Mouse (Mus musculus): Measurements from ENCODE around the gene Gpr37l1.
A peak's percentile ranks its signal among the peaks of the same experiment; 100 is the strongest.
"Not testable (repeated sequence)": the region's sequence is repeated elsewhere in the genome, so short reads cannot be mapped to it uniquely, and the experiment has no call there.

Gene Gpr37l1

GRCm38 (mm10) chr1:135167435-135167834 is at the start of gene Gpr37l1:
Gene Gpr37l1, minus strand, starts transcription at chr1:135167681.
- no peak for DNase-seq (ENCODE audit: low spot score)

DNA sequence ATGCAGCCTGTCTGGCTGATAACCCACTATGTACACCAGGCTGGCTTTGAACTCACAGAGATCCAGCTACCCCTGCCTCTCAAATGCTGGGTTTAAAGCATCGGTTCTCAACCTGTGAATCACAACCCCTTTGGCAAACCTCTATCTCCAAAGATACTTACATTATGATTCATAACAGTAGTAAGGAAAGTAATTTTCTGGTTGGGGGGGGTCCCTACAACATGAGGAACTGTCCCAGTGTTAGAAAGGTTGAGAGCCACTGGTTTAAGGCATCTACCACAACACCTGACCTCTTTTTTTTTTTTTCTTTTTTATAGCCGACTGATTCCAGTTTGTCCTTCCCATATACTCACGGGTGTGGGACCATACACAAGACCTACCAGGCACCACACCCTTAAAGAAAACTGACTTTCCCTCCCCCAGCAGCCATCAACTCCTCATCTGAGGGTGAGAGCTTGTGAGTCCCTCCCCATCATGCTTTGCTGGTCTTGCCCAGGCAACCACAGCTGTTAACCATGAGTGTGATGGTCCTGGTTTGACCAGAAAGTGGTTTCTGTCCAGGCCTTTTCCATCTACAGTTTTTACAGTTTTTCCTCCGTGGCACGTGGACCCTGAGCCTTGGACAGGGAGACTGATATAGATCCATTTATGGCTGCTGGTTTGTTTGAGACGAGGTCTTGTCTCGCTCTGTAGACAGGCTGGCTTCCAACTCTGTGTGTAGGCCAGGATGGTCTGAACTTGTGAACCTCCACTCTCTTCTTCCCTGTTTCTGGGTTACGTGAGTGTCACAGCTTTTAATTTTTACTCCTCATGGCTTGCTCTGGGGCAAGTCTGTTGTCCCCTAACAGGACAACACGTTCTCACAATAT is 46.5 kb upstream of the Gpr37l1 start:
- DNase-seq (ENCODE audit: low spot score) = no peak

GRCm38 (mm10) chr1:135210421-135210820 is 42.9 kb upstream of the Gpr37l1 start:
- no peak for DNase-seq (ENCODE audit: low spot score)

- DNase-seq (ENCODE audit: low spot score) = no peak
Measured at GRCm38 (mm10) chr1:135208716-135209115, 41.2 kb upstream of the Gpr37l1 start.

DNA sequence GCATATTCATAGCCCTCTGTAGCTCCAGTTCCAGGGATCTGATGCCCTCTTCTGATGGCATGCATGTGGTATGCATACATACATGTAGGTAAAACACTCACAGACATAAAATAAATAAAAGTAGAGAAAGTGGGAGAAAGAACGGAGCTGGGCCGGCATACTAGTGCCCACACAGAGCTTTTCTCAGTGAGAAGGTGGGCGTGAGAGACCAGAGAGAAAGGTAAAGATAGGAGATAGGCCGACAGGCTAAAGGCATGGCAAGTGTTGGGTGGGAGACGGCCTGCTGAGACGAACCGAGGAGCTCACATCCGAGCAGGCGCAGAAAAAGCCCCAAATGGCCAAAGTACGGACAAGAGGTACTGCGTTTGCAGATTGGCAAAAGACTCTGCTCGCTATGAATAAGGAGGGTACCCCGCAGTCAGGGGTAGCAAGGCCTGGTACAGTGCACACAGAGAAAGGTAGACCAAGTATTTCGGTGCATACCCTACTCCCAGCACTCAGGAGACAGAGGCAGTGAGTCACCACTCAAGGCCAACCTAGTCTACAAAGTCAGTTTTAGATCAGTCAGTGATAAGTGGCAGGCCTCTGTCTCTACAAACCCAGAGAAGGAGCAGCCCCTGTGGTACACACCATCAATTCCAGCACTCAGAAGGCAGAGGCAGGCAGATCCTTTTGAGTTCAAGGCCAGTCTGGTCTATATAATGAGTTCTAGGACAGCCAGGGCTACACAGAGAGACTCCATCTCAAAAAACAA is 39.3 kb upstream of the Gpr37l1 start:
- no peak for DNase-seq (ENCODE audit: low spot score)

- no peak for DNase-seq (ENCODE audit: low spot score)
Measured at GRCm38 (mm10) chr1:135205257-135205656, 37.8 kb upstream of the Gpr37l1 start.

- DNase-seq (ENCODE audit: low spot score) = no peak
Measured at GRCm38 (mm10) chr1:135204196-135205126, 37.0 kb upstream of the Gpr37l1 start.

- DNase-seq (ENCODE audit: low spot score) = no peak
Measured at GRCm38 (mm10) chr1:135200400-135200799, 32.9 kb upstream of the Gpr37l1 start.

DNA sequence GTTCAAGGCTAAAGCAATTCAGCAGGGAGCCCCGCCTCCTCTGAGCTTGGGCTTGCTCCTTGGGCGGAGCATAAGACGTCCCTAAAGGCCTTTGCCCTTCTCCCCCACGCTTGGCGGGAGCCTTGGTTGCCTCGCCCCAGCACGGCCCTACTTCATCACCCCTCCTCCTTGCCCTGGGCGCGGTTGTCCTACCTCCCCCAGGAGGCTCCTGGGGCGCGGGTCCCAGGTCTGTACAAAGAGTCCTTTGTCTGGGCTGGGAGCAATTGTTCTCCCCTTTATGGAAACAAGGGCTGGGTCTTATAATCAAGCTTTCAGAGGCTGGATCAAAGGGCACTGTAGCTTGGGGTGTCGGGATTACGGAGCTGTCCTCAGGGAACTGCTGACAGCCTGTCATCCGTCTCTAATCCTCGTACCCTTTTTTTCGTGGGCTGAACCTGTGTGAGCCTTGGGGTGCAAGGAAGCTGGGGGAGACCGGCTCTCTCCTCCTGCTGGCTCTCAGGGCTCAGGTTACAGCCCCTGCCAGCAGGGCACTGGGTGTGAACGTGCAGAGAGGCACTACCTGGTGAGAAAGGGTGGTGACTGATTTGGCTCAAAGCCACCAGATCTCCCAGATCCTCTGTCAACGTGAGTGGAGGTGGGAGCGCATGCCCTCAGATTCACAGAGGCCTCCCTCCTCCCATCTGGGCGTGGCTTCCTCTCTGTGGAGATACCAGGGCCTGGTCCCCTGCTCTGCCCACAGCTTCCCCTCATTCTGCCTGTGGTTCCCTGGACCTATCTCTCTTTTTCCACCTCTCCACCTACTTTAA is 31.7 kb upstream of the Gpr37l1 start:
- peak; percentile 46 for DNase-seq (ENCODE audit: low spot score)

DNA sequence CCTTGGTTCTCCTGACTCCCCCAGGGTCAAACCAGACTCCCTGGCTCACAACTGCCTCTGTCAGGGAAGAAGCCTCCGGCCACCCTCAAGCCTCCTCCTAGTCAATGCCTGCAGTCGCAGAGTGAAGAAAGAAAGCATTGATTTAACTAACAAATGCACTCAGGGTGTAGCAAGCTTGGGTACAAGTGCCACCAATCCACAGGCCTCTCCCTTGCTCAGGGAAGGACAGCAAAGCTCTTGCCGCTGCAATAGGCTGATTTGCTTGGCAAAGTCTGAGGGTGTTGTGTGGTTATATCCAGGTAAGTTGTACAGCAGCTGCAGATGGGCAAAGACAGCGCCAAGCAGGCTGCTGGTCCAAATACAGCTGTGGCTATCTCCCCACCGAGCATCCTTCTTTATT is 30.9 kb upstream of the Gpr37l1 start:
- no peak for DNase-seq (ENCODE audit: low spot score)

GRCm38 (mm10) chr1:135195907-135196440 is 28.5 kb upstream of the Gpr37l1 start:
- no peak for DNase-seq (ENCODE audit: low spot score)

DNA sequence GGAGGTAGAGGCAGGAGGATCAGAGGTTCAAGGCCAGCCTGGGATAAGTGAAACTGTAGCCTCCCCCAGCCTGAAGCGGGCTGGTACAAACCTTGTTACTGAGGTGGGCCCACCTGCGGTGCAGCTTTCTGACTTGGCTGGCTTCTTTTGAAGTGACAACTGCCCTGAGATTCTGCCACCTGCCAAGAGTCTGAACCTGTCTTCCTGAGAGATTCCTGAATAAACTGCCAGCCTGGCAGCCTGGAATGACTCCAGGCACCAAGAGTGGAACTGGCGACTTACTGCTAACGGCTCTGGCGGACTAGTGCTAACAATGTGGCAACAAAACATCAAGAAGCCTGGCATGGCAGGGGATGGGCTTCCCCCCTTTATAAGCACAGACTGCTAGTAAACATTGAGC is 26.9 kb upstream of the Gpr37l1 start:
- not testable (repeated sequence) for DNase-seq (ENCODE audit: low spot score)

- no peak for DNase-seq (ENCODE audit: low spot score)
Measured at GRCm38 (mm10) chr1:135189186-135189585, 21.7 kb upstream of the Gpr37l1 start.

DNA sequence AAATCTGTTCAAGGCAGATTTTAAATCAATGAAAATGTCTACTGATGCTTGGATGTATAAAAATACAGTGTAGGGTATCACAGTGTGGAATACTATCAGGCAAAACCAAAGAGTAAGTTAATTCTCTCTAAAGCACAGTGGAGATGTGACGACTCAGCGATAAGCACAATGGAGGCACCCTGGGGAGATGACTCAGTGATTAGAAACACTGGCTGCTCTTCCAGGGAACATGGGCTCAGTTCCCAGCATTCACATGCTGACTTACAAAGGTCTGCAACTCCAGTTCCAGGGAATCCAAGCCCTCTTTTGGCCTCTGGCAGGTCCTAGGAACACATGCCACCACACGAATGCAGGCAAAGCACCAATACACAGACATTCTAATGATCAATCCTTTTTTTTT is 20.7 kb upstream of the Gpr37l1 start:
- peak; percentile 29 for DNase-seq (ENCODE audit: low spot score)

GRCm38 (mm10) chr1:135187016-135187415 is 19.5 kb upstream of the Gpr37l1 start:
- not testable (repeated sequence) for DNase-seq (ENCODE audit: low spot score)

- DNase-seq (ENCODE audit: low spot score) = no peak
Measured at GRCm38 (mm10) chr1:135186427-135186826, 18.9 kb upstream of the Gpr37l1 start.

GRCm38 (mm10) chr1:135185936-135186335 is 18.5 kb upstream of the Gpr37l1 start:
- no peak for DNase-seq (ENCODE audit: low spot score)

GRCm38 (mm10) chr1:135183941-135184570 is 16.6 kb upstream of the Gpr37l1 start:
- DNase-seq (ENCODE audit: low spot score) = no peak

- DNase-seq (ENCODE audit: low spot score) = no peak
Measured at GRCm38 (mm10) chr1:135183448-135183847, 16.0 kb upstream of the Gpr37l1 start.

DNA sequence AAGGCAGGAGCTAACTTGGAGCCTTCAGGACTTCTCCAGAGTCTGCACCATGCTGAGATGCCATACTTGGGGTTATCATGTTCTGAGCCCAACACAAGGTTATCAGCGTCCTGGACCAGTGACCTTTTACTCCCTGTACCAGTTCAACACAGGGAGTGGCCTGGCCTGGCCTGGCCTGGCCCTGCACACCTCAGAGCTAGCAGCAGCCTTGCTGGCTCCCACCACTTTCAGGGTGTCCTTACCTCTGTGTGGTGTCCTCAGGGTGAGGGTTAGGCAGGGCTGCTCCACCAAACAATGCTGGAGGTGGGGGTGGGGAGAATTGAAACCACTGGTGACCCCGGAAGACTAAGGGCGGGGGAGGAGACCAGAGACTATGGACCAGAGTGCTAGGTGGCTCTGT is 15.5 kb upstream of the Gpr37l1 start:
- no peak for DNase-seq (ENCODE audit: low spot score)
